In the genomic region with DNA sequence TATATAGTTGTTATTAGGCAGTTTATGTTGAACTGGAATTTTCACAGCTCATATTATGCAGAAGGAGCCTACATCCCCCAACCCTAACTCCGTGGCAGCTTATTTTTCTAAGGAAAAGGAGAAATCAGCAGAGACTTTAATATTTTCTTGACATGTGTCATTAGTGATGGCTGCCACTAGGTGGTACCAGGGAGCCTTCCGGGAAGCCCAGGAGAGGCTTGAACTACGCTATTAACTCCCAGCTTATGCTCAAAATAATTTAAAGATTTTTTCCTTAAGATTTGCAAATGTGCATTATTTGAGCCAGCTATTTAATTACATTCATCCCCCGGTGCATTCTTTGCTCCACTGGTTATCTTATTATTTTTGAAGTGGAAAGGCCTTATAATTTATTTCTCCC, we compare ENCODE assay signal across 9 mouse cellular contexts.
DNase-seq lines count a peak whose midpoint lies in the region; ATAC-seq lines count a peak whose summit lies in the region.
"Had no signal": no experiment of that assay in that cellular context is flagged by ENCODE, and none has a peak within 500 bp of the region (broad histone marks: within the 10 kb centered on the region; RNA-seq: fewer than 3 reads in every experiment).

No protein-coding gene starts in this region.

- H3K4me1 ChIP-seq in heart, embryonic 12.5 days (replicated peaks) = no peaks in the 10 kb centered on the region
- H3K4me1 ChIP-seq: neural tube, embryonic 13.5 days had no signal

- no peaks in the 10 kb centered on the region for H3K36me3 ChIP-seq in heart, embryonic 12.5 days
- H3K36me3 ChIP-seq: neural tube, embryonic 13.5 days had no signal

- no peak overlapping the region for H3K9ac ChIP-seq in heart, embryonic 12.5 days
- H3K9ac ChIP-seq: neural tube, embryonic 13.5 days had no signal

- intact Hi-C loops in gastrocnemius, postnatal 14 days (cut with DNase I; ENCODE audit: low total_unique reads) = no loop called here

- no peak for ATAC-seq in heart, embryonic 12.5 days (ENCODE audit: insufficient number of reproducible peaks, low FRiP score)

- H3K27me3 ChIP-seq in heart, embryonic 12.5 days (replicated peaks) = no peaks in the 10 kb centered on the region; the same call in 1 of the 2 replicates
- H3K27me3 ChIP-seq: neural tube, embryonic 13.5 days had no signal

- H3K27ac ChIP-seq in heart, embryonic 12.5 days (ENCODE audit: poor library complexity, severe bottlenecking) = no peak overlapping the region
- H3K27ac ChIP-seq: neural tube, embryonic 13.5 days had no signal

- no peak overlapping the region for H3K4me3 ChIP-seq in heart, embryonic 12.5 days
- H3K4me3 ChIP-seq: neural tube, embryonic 13.5 days had no signal

- no peaks in the 10 kb centered on the region for H3K9me3 ChIP-seq in heart, embryonic 12.5 days (replicated peaks)
- H3K9me3 ChIP-seq: neural tube, embryonic 13.5 days had no signal

- no peak overlapping the region for H3K4me2 ChIP-seq in heart, embryonic 12.5 days
- H3K4me2 ChIP-seq: neural tube, embryonic 13.5 days had no signal

- WGBS in heart, embryonic 12.5 days = 11% methylated on average over 4 of the region's 4 CpGs

- DNase-seq in heart, adult 11 months = peak; percentile 49
- DNase-seq in right cerebral cortex, adult 18-20 months = peak; percentile 29
- no peak for DNase-seq in right cerebral cortex, postnatal 36 days (ENCODE audit: low spot score in 2 of 2)
- DNase-seq in cerebellum, adult 11 months = peak; percentile 13
- DNase-seq in gastrocnemius, postnatal 14 days = peak; percentile 12
- peak; percentile 38 for DNase-seq in lung, postnatal 10 days
- DNase-seq in thymus, postnatal 0 days (ENCODE audit: low spot score) = peak; percentile 24

Comparison
In these comparisons a context has a peak if more than half of its experiments do, and no peak if none do; other contexts are left out.
1. DNase-seq: peak in heart, adult 11 months (single experiment), right cerebral cortex, adult 18-20 months (single experiment), cerebellum, adult 11 months (single experiment), gastrocnemius, postnatal 14 days (single experiment), lung, postnatal 10 days (single experiment) and thymus, postnatal 0 days (single experiment); none in right cerebral cortex, postnatal 36 days (0 of 2).